Mouse (Mus musculus) forebrain, embryonic 15.5 days (tissue): Measurements from ENCODE around the gene Myrip. TPM values are rescaled to one million over a fixed set of nuclear protein-coding genes. Genes with fewer than 3 reads are reported as not detected.
A peak's percentile ranks its signal among the peaks of the same experiment; 100 is the strongest.

ENCODE experiments used
- ATAC-seq: fragments of 200-750 bp; cut with Nextera tagmentation; replicated peaks from 2 replicates; pipeline ENCODE4 v1.8.0; 2017; ENCODE audit warnings: mild to moderate bottlenecking, moderate TSS enrichment, moderate library complexity
- H3K27ac ChIP-seq: fragments of 300-500 bp; sonication (generic); replicated peaks from 2 replicates; pipeline ENCODE4 v1.5.1; 2015; ENCODE audit warnings: mild to moderate bottlenecking, inconsistent platforms
- H3K27me3 ChIP-seq: fragments of 300-500 bp; sonication (generic); 2 replicates; pipeline ENCODE4 v1.6.1; 2015; ENCODE audit warnings: inconsistent platforms
- H3K36me3 ChIP-seq: fragments of 300-500 bp; sonication (generic); 2 replicates; pipeline ENCODE4 v1.6.1; 2015; ENCODE audit warnings: mild to moderate bottlenecking, inconsistent platforms
- H3K4me1 ChIP-seq: fragments of 300-500 bp; sonication (generic); 2 replicates; pipeline ENCODE4 v1.6.1; 2015; ENCODE audit warnings: inconsistent platforms
- H3K4me2 ChIP-seq: fragments of 300-500 bp; sonication (generic); replicated peaks from 2 replicates; pipeline ENCODE4 v1.6.1; 2015; ENCODE audit warnings: mild to moderate bottlenecking, inconsistent platforms
- H3K4me3 ChIP-seq: fragments of 300-500 bp; sonication (generic); 2 replicates; pipeline ENCODE4 v1.5.1; 2015; ENCODE audit warnings: mild to moderate bottlenecking, inconsistent platforms
- H3K9ac ChIP-seq: fragments of 300-500 bp; sonication (generic); replicated peaks from 2 replicates; pipeline ENCODE4 v1.6.1; 2015; ENCODE audit warnings: mild to moderate bottlenecking, inconsistent platforms
- H3K9me3 ChIP-seq: fragments of 300-500 bp; sonication (generic); 2 replicates; pipeline ENCODE4 v1.6.1; 2016; ENCODE audit warnings: inconsistent platforms
- WGBS: fragments of 180-500 bp; shearing (Covaris S2); methylation state at CpG from one replicate; pipeline ENCODE4 v1.1.7; 2015; ENCODE audit warnings: mixed read lengths; 5-methylcytosine and 5-hydroxymethylcytosine counted together
- polyA plus RNA-seq: library from polyadenylated mRNA; unstranded; fragments of >200 nt; fragmentation: Nextera tagmentation; extraction: Ambion mirVana; gene quantifications from 2 replicates; pipeline ENCODE4 v1.2.1, GENCODE M21; 2015

The Myrip gene
- polyA plus RNA-seq, 1 experiment from 2014 or later: 2.3 TPM

GRCm38 (mm10) chr9:120409663-120410181, 108.4 kb downstream of the Myrip start:
- no peak overlapping the region for H3K4me2 ChIP-seq
- H3K27me3 ChIP-seq: no peaks in the 10 kb centered on the region
- no peak overlapping the region for H3K4me3 ChIP-seq
- 65% methylated on average over 17 of the region's 17 CpGs for WGBS
- no peak overlapping the region for H3K27ac ChIP-seq
- no peaks in the 10 kb centered on the region for H3K4me1 ChIP-seq
- H3K9me3 ChIP-seq: no peaks in the 10 kb centered on the region
- H3K9ac ChIP-seq: no peak overlapping the region
- no peaks in the 10 kb centered on the region for H3K36me3 ChIP-seq
- no peak for ATAC-seq

GRCm38 (mm10) chr9:120410421-120410820, 109.1 kb downstream of the Myrip start:
- Histone ChIP-seq H3K4me3 (no peak overlapping the region), H3K4me2 (no peak overlapping the region), H3K27ac (no peak overlapping the region), H3K9me3 (no peaks in the 10 kb centered on the region), H3K9ac (no peak overlapping the region), H3K27me3 (no peaks in the 10 kb centered on the region), H3K36me3 (no peaks in the 10 kb centered on the region), H3K4me1 (no peaks in the 10 kb centered on the region)
- no peak for ATAC-seq
- 31% methylated on average over 5 of the region's 5 CpGs for WGBS

- Histone ChIP-seq H3K27ac (no peak overlapping the region), H3K36me3 (no peaks in the 10 kb centered on the region), H3K9ac (no peak overlapping the region), H3K4me3 (no peak overlapping the region), H3K4me2 (no peak overlapping the region), H3K4me1 (no peaks in the 10 kb centered on the region), H3K27me3 (no peaks in the 10 kb centered on the region), H3K9me3 (no peaks in the 10 kb centered on the region)
- ATAC-seq: no peak
- 0% methylated on average over 3 of the region's 7 CpGs for WGBS
Observed at GRCm38 (mm10) chr9:120415504-120415903, 114.2 kb downstream of the Myrip start.

- Histone ChIP-seq H3K27ac (no peak overlapping the region), H3K9ac (no peak overlapping the region), H3K4me1 (0 out of 2 replicates have a peak, but pooled peaks cover 3% of the 10 kb centered on the region), H3K36me3 (no peaks in the 10 kb centered on the region), H3K4me2 (no peak overlapping the region), H3K9me3 (no peaks in the 10 kb centered on the region), H3K27me3 (no peaks in the 10 kb centered on the region), H3K4me3 (no peak overlapping the region)
- WGBS: 90% methylated on average over 5 of the region's 5 CpGs
- no peak for ATAC-seq
Observed at GRCm38 (mm10) chr9:120416151-120416550, 114.8 kb downstream of the Myrip start.

GRCm38 (mm10) chr9:120416729-120417128, 115.4 kb downstream of the Myrip start:
- Histone ChIP-seq H3K27ac (no peak overlapping the region), H3K4me1 (0 out of 2 replicates have a peak, but pooled peaks cover 4% of the 10 kb centered on the region), H3K9ac (no peak overlapping the region), H3K9me3 (no peaks in the 10 kb centered on the region), H3K36me3 (no peaks in the 10 kb centered on the region), H3K4me3 (no peak overlapping the region), H3K4me2 (no peak overlapping the region), H3K27me3 (no peaks in the 10 kb centered on the region)
- ATAC-seq: no peak
- 72% methylated on average over 5 of the region's 5 CpGs for WGBS

GRCm38 (mm10) chr9:120418582-120418981, 117.3 kb downstream of the Myrip start:
- Histone ChIP-seq H3K9me3 (no peaks in the 10 kb centered on the region), H3K36me3 (no peaks in the 10 kb centered on the region), H3K27ac (no peak overlapping the region), H3K4me3 (no peak overlapping the region), H3K9ac (no peak overlapping the region), H3K27me3 (no peaks in the 10 kb centered on the region), H3K4me2 (no peak overlapping the region), H3K4me1 (0 out of 2 replicates have a peak, but pooled peaks cover 4% of the 10 kb centered on the region)
- ATAC-seq: no peak
- WGBS: 83% methylated on average over 7 of the region's 7 CpGs

- no peak for ATAC-seq
- 80% methylated on average over 7 of the region's 7 CpGs for WGBS
Observed at GRCm38 (mm10) chr9:120424567-120424966, 123.3 kb downstream of the Myrip start.

GRCm38 (mm10) chr9:120425768-120426167, 124.5 kb downstream of the Myrip start:
- H3K4me3 ChIP-seq: no peak overlapping the region
- no peak overlapping the region for H3K27ac ChIP-seq
- ATAC-seq: no peak
- H3K36me3 ChIP-seq: no peaks in the 10 kb centered on the region
- 34% methylated on average over 5 of the region's 5 CpGs for WGBS
- H3K4me1 ChIP-seq: 0 out of 2 replicates have a peak, but pooled peaks cover 4% of the 10 kb centered on the region
- H3K9ac ChIP-seq: no peak overlapping the region
- H3K9me3 ChIP-seq: no peaks in the 10 kb centered on the region
- no peak overlapping the region for H3K4me2 ChIP-seq
- no peaks in the 10 kb centered on the region for H3K27me3 ChIP-seq

More at GRCm38 (mm10) chr9:120424567-120424966, 123.3 kb downstream of the Myrip start:
- no peaks in the 10 kb centered on the region for H3K27me3 ChIP-seq
- no peak overlapping the region for H3K4me3 ChIP-seq
- H3K4me1 ChIP-seq: 0 out of 2 replicates have a peak, but pooled peaks cover 4% of the 10 kb centered on the region
- H3K9ac ChIP-seq: no peak overlapping the region
- no peaks in the 10 kb centered on the region for H3K36me3 ChIP-seq
- no peaks in the 10 kb centered on the region for H3K9me3 ChIP-seq
- no peak overlapping the region for H3K27ac ChIP-seq
- no peak overlapping the region for H3K4me2 ChIP-seq

- no peak overlapping the region for H3K27ac ChIP-seq
- no peaks in the 10 kb centered on the region for H3K4me1 ChIP-seq
- no peak overlapping the region for H3K4me2 ChIP-seq
- ATAC-seq: no peak
- H3K9ac ChIP-seq: no peak overlapping the region
- no peak overlapping the region for H3K4me3 ChIP-seq
- H3K27me3 ChIP-seq: no peaks in the 10 kb centered on the region
- WGBS: 74% methylated on average over 6 of the region's 6 CpGs
- H3K9me3 ChIP-seq: no peaks in the 10 kb centered on the region
- no peaks in the 10 kb centered on the region for H3K36me3 ChIP-seq
Observed at GRCm38 (mm10) chr9:120428181-120428580, 126.9 kb downstream of the Myrip start.

GRCm38 (mm10) chr9:120433747-120434146, 132.4 kb downstream of the Myrip start:
- 0 out of 2 replicates have a peak, but pooled peaks have one; percentile 34 for ATAC-seq
- Histone ChIP-seq H3K4me2 (no peak overlapping the region), H3K36me3 (no peaks in the 10 kb centered on the region)

GRCm38 (mm10) chr9:120435841-120436240, 134.5 kb downstream of the Myrip start:
- H3K27ac ChIP-seq: peak overlapping the region; percentile 77

More at GRCm38 (mm10) chr9:120433747-120434146, 132.4 kb downstream of the Myrip start:
- Histone ChIP-seq H3K27ac (no peak overlapping the region), H3K27me3 (no peaks in the 10 kb centered on the region), H3K4me3 (no peak overlapping the region), H3K9me3 (no peaks in the 10 kb centered on the region), H3K9ac (no peak overlapping the region), H3K4me1 (peaks cover 25% of the 10 kb centered on the region)
- 29% methylated on average over 8 of the region's 8 CpGs for WGBS

GRCm38 (mm10) chr9:120436854-120437253, 135.5 kb downstream of the Myrip start:
- Histone ChIP-seq H3K9ac (no peak overlapping the region), H3K36me3 (no peaks in the 10 kb centered on the region), H3K9me3 (no peaks in the 10 kb centered on the region), H3K27ac (peak overlapping the region; percentile 64), H3K4me2 (no peak overlapping the region), H3K27me3 (no peaks in the 10 kb centered on the region), H3K4me1 (peaks cover 25% of the 10 kb centered on the region), H3K4me3 (no peak overlapping the region)
- 38% methylated on average over 2 of the region's 2 CpGs for WGBS
- ATAC-seq: no peak

More at GRCm38 (mm10) chr9:120435841-120436240, 134.5 kb downstream of the Myrip start:
- peak; percentile 65 for ATAC-seq
- peaks cover 25% of the 10 kb centered on the region for H3K4me1 ChIP-seq
- no peaks in the 10 kb centered on the region for H3K36me3 ChIP-seq
- no peak overlapping the region for H3K4me2 ChIP-seq
- H3K27me3 ChIP-seq: no peaks in the 10 kb centered on the region
- no peak overlapping the region for H3K9ac ChIP-seq
- no peak overlapping the region for H3K4me3 ChIP-seq
- H3K9me3 ChIP-seq: no peaks in the 10 kb centered on the region
- WGBS: 23% methylated on average over 8 of the region's 8 CpGs
